Mouse (Mus musculus) olfactory bulb, adult 2 months (tissue): ENCODE data around the gene Smg6.

Experiments used
- CTCF ChIP-seq: fragments of 200-500 bp; IDR thresholded peaks from 2 replicates; pipeline ENCODE4 v1.5.1; 2012; ENCODE audit warnings: low read depth, mild to moderate bottlenecking, low read length, moderate library complexity; ENCODE audit not compliant: insufficient read depth
- POLR2A ChIP-seq: fragments of 200-500 bp; IDR thresholded peaks from 2 replicates; pipeline ENCODE4 v1.6.1; 2012; ENCODE audit warnings: mild to moderate bottlenecking, low read depth, low read length, moderate library complexity; ENCODE audit not compliant: insufficient read depth

DNA sequence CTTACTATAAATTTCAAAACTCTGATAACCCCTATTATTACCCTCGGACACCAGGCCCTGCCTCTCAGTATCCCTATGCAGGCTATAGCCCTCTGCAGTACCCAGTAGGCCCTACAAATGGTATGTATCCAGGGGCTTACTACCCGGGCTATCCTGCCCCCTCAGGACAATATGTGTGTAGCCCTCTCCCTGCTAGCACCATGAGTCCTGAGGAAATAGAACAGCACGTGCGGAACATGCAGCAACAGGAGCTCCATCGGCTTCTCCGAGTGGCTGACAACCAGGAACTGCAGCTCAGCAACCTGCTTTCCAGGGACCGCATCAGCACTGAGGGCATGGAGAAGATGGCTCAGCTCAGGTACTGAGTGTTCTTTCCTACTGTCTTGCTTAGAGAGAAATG lies 4.8 kb downstream of the Smg6 start:
- TF ChIP-seq POLR2A (no peak), CTCF (no peak)
